In genomic region chr4:136367856-136368255, GRCm38 (mm10) we compare ENCODE assay signal across 20 mouse cellular contexts. TPM values are rescaled to one million over a fixed set of nuclear protein-coding genes. Genes with fewer than 3 reads are reported as not detected.
"Had no signal": no experiment of that assay in that cellular context is flagged by ENCODE, and none has a peak within 500 bp of the region (broad histone marks: within the 10 kb centered on the region; RNA-seq: fewer than 3 reads in every experiment).

No protein-coding gene starts in this region.

- H3K4me3 ChIP-seq: midbrain, embryonic 10.5 days; midbrain, embryonic 12.5 days; myocyte; neural tube, embryonic 13.5 days; neural tube, embryonic 15.5 days had no signal

- DNase-seq: lung, adult 18-20 months; lung, embryonic 14.5 days; lung, postnatal 10 days; lung, postnatal 4 days; midbrain, embryonic 14.5 days; retina, postnatal 1 day; right cerebral cortex, adult 18-20 months; right cerebral cortex, postnatal 25 days; right cerebral cortex, postnatal 4 days; spleen, adult 18-20 months; thymus, adult 2 months; thymus, postnatal 25 days; thymus, postnatal 4 days had no signal

- H3K27ac ChIP-seq: midbrain, embryonic 10.5 days; midbrain, embryonic 12.5 days; neural tube, embryonic 13.5 days; neural tube, embryonic 15.5 days had no signal

RNA-seq across cellular contexts. Expression of gene Htr1d, which starts 55.5 kb away (rescaled TPM):
- total RNA-seq: megakaryocyte, adult 5-6 weeks; megakaryocyte-erythroid progenitor cell, adult 5-6 weeks had no signal
